Mouse (Mus musculus) spleen, adult 2 months (tissue): ENCODE data around the gene Prnd.

Source experiments
- CTCF ChIP-seq: fragments of 200-500 bp; IDR thresholded peaks from 2 replicates; pipeline ENCODE4 v1.5.1; 2011; ENCODE audit warnings: mild to moderate bottlenecking, inconsistent platforms; ENCODE audit not compliant: insufficient read depth, insufficient read length, insufficient replicate concordance; ENCODE audit errors: extremely low read depth
- POLR2A ChIP-seq: fragments of 200-500 bp; IDR thresholded peaks from 2 replicates; pipeline ENCODE4 v1.6.1; 2011; ENCODE audit warnings: low read depth, low read length, inconsistent platforms

- TF ChIP-seq POLR2A (no peak), CTCF (no peak)
These were observed 45.6 kb upstream of the Prnd start for GRCm38 (mm10) chr2:131905025-131905424.
